Mouse (Mus musculus): ENCODE results near the gene Epn2. TPM values are rescaled to one million over a fixed set of nuclear protein-coding genes. Genes with fewer than 3 reads are reported as not detected.
A peak's percentile ranks its signal among the peaks of the same experiment; 100 is the strongest.

Epn2 gene
- 10 to 100 TPM; 19.4 to 24.8 TPM for total RNA-seq (2021)
- long read RNA-seq, experiment 1, full-length matches to known transcripts = 8 of 13 reads
- long read RNA-seq, experiment 1, partial matches to known transcripts = 2 of 13 reads
- long read RNA-seq, experiment 1, other reads (novel, unspliced or antisense) = 3 of 13 reads
- long read RNA-seq, experiment 2, full-length matches to known transcripts = 16 of 25 reads
- long read RNA-seq, experiment 2, partial matches to known transcripts = 3 of 25 reads
- long read RNA-seq, experiment 2, other reads (novel, unspliced or antisense) = 6 of 25 reads

- peak; percentile 76 for DNase-seq
- intact Hi-C loops (cut with DNase I; ENCODE audit: low total_unique reads) = no loop called here
Observed at GRCm38 (mm10) chr11:61578983-61579877, at the start of gene Epn2. Gene Epn2 (minus strand): TSS chr11:61579687.

- intact Hi-C loops (cut with DNase I; ENCODE audit: low total_unique reads) = loop anchor here (5.0 kb wide), 1 partner anchor 109 kb away; no protein-coding TSS in a partner anchor
- DNase-seq = no peak
Observed at GRCm38 (mm10) chr11:61626509-61626908, 47.0 kb upstream of the Epn2 start.

DNA sequence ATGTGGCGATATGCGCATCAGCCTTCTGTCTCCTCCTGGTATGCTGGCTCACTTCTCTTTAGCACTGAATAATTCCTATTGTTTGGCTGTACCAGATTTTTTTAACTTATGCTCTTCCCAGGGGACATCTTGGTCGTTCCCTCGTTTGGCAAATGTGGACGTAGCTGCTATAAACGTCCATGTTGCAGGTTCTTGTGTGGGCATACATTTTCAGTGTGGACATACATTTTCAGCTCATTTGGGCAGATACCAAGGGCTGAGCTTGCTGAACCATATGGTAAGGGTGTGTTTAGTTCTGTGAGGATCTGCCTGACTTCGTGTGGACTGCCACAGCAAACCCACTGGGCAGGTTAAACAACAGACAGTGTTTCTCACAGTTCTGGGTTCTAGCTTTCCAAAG is 45.6 kb upstream of the Epn2 start:
- intact Hi-C loops (cut with DNase I; ENCODE audit: low total_unique reads) = loop anchor here (5.0 kb wide), 1 partner anchor 108 kb away; no protein-coding TSS in a partner anchor
- DNase-seq = no peak

GRCm38 (mm10) chr11:61620762-61621161 is 41.3 kb upstream of the Epn2 start:
- intact Hi-C loops (cut with DNase I; ENCODE audit: low total_unique reads) = loop anchor here (5.0 kb wide), 1 partner anchor 203 kb away; no protein-coding TSS in a partner anchor

GRCm38 (mm10) chr11:61620254-61620670 is 40.8 kb upstream of the Epn2 start:
- intact Hi-C loops (cut with DNase I; ENCODE audit: low total_unique reads) = loop anchor here (5.0 kb wide), 1 partner anchor 203 kb away; no protein-coding TSS in a partner anchor
- peak; percentile 90 for DNase-seq

More at GRCm38 (mm10) chr11:61620762-61621161, 41.3 kb upstream of the Epn2 start:
- DNase-seq = no peak

- intact Hi-C loops (cut with DNase I; ENCODE audit: low total_unique reads) = loop anchor here (5.0 kb wide), 1 partner anchor 203 kb away; no protein-coding TSS in a partner anchor
- DNase-seq = peak; percentile 79
Observed at GRCm38 (mm10) chr11:61619791-61620241, 40.3 kb upstream of the Epn2 start.

DNA sequence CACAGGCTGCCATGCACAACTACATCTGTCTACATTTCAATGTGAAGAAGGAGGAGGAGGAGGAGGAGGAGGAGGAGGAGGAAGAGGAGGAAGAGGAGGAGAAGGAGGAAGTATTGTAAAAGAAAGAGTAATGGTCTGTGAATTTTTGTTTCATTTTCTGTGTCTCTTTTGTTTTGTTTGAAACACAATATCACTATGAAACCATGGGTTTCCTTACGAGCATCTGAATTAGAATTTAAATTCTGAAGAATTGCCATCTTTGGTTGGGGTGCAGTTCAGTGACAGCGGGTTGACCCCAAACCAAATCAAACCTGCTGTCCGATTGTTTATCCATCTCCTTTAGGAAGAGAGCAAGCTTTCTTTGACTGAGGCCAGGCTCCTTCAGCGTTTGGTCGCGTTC is 39.9 kb upstream of the Epn2 start:
- intact Hi-C loops (cut with DNase I; ENCODE audit: low total_unique reads) = no loop called here
- DNase-seq = no peak

GRCm38 (mm10) chr11:61618571-61618970 is 39.1 kb upstream of the Epn2 start:
- DNase-seq = no peak
- intact Hi-C loops (cut with DNase I; ENCODE audit: low total_unique reads) = no loop called here

DNA sequence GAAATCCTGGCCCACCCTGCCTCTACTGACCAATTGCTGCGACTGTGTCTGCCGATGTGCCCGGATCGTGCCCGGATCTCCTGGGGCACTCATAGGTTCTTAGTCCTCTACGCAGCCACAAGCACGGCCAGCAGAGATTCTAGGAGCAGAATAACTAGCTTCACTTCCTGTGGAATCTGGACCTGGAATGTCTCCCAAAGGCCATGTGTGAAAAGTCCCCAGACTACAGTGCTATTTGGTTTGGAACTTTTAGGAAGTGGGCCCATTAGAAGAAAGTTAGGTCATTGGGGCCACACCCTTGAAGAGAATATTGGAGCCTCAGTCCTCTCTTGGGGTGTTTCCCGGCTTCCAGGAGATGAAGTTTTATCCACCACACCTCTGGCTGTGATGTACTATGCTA is 38.6 kb upstream of the Epn2 start:
- intact Hi-C loops (cut with DNase I; ENCODE audit: low total_unique reads) = no loop called here
- peak; percentile 51 for DNase-seq

DNA sequence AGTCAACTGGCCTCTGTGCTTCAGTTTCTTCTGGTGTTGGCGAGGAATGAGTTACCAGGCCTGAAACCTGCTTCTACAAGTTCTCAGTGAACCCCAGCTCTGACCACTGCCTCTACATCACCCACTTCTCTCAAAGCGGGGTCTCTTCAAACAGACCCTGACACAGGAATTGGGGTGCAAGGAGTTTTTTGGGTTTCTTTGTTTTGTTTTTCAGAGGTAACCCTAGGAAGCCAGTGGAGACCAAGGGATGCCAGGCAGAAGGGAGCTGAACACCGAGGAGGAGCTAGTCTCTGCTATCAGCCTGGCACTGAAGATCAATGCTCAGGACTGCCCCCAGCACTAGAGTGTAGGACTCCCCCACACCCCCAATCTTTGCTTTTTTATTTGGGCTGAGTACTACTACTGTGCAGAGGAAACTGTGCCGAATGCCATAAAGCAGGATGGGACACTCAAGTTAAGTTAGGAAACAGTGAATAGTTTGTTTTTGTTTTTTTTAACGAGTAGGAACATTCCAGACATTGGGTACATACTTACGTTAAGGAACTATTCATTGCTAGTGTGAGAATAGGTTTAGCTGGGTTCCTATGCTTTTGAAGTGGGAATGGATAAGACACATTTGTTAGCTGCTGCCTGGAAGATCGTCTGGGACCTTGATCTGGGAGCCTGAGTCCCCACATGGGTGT is 37.9 kb upstream of the Epn2 start:
- intact Hi-C loops (cut with DNase I; ENCODE audit: low total_unique reads) = no loop called here
- DNase-seq = no peak

DNA sequence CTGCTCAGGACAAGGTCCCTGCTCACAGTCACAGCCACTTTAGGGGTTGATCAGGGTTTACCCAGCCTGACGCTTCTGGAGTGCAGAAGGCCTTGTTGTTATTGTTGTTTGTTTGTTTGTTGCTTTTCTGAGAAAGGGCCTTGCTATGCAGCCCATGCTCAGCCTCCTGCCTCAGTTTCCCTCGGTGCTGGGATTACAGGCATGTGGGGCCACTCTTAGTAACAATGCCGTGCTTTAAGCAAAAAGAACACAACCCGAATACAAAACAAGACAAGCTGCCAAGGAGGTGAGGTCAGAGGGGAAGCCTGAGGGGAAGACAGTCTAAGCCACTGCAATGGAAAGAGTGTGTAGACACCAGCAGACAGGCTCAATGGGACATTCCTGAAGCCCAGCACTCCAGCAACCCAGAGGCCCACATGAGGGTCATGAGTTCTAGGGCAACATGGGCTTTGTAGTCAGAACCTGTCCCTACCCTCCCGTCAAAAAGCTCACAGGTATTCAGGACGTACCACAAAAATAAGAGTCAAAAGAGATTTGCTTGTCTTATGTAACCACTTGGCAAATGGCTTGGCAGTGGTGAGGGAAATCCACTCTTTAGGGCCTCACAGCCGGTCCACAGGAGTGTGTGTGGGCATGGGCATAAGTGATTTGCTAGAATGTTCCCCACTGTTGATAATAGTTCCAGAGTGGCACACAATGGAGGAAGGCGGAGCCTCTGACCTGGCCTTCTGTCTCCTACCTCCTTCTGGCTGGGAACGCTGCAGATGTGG is 37.2 kb upstream of the Epn2 start:
- no peak for DNase-seq
- intact Hi-C loops (cut with DNase I; ENCODE audit: low total_unique reads) = no loop called here

- peak; percentile 43 for DNase-seq
- intact Hi-C loops (cut with DNase I; ENCODE audit: low total_unique reads) = no loop called here
Observed at GRCm38 (mm10) chr11:61615686-61616522, 36.4 kb upstream of the Epn2 start.

DNA sequence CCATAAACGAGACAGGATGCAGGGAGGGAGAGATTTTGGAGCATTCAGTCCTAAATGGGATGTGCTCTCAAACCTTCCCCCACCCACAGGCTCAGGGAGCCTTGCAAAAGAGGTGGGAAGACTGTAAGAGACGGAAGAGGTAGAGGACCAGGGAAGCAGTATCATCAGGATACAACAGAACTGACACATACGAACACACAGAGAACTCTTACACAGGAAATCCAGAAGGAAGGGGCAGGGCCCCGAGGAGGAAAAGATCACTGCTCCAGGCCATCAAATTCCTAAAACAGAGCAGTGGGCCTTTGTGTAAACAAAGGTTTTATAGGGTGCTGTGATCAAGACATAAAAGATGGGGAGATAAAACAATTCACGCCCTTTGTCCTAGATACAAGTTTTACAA is 34.9 kb upstream of the Epn2 start:
- intact Hi-C loops (cut with DNase I; ENCODE audit: low total_unique reads) = no loop called here
- no peak for DNase-seq

DNA sequence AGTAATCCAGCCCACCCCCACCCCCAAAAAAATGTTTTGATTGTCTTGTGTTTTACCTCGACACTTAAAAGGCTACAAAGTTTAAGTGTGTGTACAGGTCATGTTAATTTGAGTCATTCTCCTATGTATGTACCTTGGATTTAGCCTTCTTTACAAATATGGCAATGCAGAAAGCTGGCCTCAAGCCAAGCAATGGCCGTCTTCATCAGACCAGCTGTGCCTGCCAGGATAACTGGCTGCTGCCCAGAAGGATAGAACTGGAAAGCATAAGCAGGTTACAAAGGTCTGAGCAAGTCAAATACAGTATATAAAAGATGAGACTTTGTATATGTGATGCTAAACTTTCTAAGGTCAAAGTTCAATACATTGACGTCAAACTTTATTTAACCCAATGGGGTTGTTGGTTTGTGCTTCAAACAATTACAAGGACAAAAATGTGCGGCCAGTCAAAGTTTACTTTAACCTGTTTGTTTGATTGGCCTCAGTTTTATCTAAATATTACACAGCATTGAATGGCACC is 32.7 kb upstream of the Epn2 start:
- no peak for DNase-seq
- intact Hi-C loops (cut with DNase I; ENCODE audit: low total_unique reads) = no loop called here

DNA sequence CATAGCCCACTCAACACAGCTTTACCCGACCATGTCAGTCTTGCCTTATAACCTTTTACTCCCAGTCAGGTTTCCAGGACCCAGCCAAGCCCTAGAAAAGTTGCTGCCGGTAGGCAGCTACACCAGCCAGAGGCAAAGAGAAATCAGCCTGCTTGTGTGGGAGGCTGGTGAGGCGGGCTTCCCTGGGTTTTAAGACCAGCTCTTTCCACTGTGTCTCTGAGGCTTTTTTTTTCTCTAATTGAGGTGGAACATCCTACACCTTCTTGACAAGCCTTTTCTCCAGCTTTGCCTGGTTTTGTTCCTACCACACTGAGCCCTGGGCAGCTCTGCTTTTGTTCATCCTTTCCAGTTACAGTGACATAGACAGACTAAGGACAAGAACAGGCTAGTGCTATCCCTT is 31.7 kb upstream of the Epn2 start:
- intact Hi-C loops (cut with DNase I; ENCODE audit: low total_unique reads) = no loop called here

GRCm38 (mm10) chr11:61608072-61608471 is 28.6 kb upstream of the Epn2 start:
- intact Hi-C loops (cut with DNase I; ENCODE audit: low total_unique reads) = no loop called here
- no peak for DNase-seq

More for the DNA sequence above, 31.7 kb upstream of the Epn2 start:
- no peak for DNase-seq

DNA sequence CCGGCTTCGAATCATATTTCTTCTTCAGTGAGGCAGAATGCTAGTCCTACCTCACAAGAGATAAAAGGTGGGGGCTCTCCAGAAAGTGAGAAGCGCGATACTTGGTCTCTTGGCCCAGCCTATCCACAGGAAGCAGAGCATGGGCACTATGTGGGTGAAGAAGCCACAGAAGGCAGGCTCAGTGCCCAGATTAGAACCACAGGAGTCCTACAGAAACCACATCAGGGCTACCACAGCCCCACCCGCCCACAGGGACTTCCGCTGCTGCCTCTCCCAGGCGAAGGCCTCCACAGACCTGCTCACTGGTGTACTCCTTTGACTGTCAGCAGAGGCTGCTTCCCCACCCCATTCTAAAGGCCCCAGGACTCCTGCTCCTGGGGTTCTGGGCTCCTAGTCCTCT is 23.2 kb upstream of the Epn2 start:
- intact Hi-C loops (cut with DNase I; ENCODE audit: low total_unique reads) = no loop called here
- no peak for DNase-seq

- no peak for DNase-seq
- intact Hi-C loops (cut with DNase I; ENCODE audit: low total_unique reads) = no loop called here
Observed at GRCm38 (mm10) chr11:61601465-61601864, 22.0 kb upstream of the Epn2 start.

Data from gastrocnemius, postnatal 14 days (tissue).